Mouse (Mus musculus) CH12.LX (cell line): ENCODE measurements at regions not wholly inside any gene's neighbourhood (a gene's known extent, or its start where the extent isn't known, plus 50 kb on each side); places are given as distances from the start of the nearest gene placed in this dataset.

Source experiments
- DNase-seq: peaks from one replicate; pipeline ENCODE4 v3.0.0-alpha.2; 2013; ENCODE audit errors: extremely low read depth
- H3K27ac ChIP-seq: 2 replicates; pipeline ENCODE4 v1.5.1; 2012; ENCODE audit warnings: low read depth, mild to moderate bottlenecking, control low read depth, moderate library complexity; ENCODE audit not compliant: insufficient read depth
- H3K27me3 ChIP-seq: replicated peaks from 2 replicates; pipeline ENCODE3; 2012; ENCODE audit warnings: inconsistent platforms
- H3K36me3 ChIP-seq, 2 experiments: replicated peaks in 1 of 2; 2 replicates each; pipeline versions ENCODE3 to v1.6.1; 2012; ENCODE audit warnings: inconsistent platforms in 1 of 2, low read length in 1 of 2, mild to moderate bottlenecking in 1 of 2, mixed read lengths in 1 of 2, moderate library complexity in 1 of 2; ENCODE audit not compliant: control insufficient read depth in 1 of 2, insufficient read depth in 1 of 2
- H3K4me1 ChIP-seq, 2 experiments: 2 replicates each; pipeline ENCODE4 v1.6.1; 2012; ENCODE audit warnings: inconsistent platforms in 1 of 2, moderate library complexity in 1 of 2; ENCODE audit not compliant: insufficient read depth in 2 of 2, control insufficient read depth in 1 of 2
- H3K4me2 ChIP-seq: 2 replicates; pipeline ENCODE4 v1.6.1; 2012; ENCODE audit warnings: low read depth, mild to moderate bottlenecking, control low read depth; ENCODE audit not compliant: poor library complexity, insufficient read depth, severe bottlenecking
- H3K4me3 ChIP-seq, 3 experiments: fragments of 150-350 bp in 1 of 3; sonication (generic) in 1 of 3; replicated peaks in 1 of 3; 2 replicates each; pipeline versions ENCODE3 to v1.5.1; 2011 to 2012; ENCODE audit warnings: low read depth in 2 of 3, low read length in 2 of 3, mild to moderate bottlenecking in 2 of 3, moderate library complexity in 2 of 3, control low read depth in 1 of 3, improper control_type of control experiment in 1 of 3, inconsistent platforms in 1 of 3, mixed read lengths in 1 of 3; ENCODE audit not compliant: poor library complexity in 1 of 3
- H3K79me2 ChIP-seq: replicated peaks from 2 replicates; pipeline ENCODE4 v1.6.1; 2012; ENCODE audit warnings: mild to moderate bottlenecking, moderate library complexity; ENCODE audit not compliant: control insufficient read depth, poor library complexity, insufficient read depth, severe bottlenecking; ENCODE audit errors: extremely low read depth
- H3K9ac ChIP-seq: 2 replicates; pipeline ENCODE4 v1.6.1; 2012; ENCODE audit warnings: low read depth, mild to moderate bottlenecking, control low read depth, moderate library complexity; ENCODE audit not compliant: insufficient read depth
- H3K9me3 ChIP-seq: replicated peaks from 2 replicates; pipeline ENCODE3; 2012; ENCODE audit warnings: low read length, inconsistent platforms, mixed read lengths
- BHLHE40 ChIP-seq: IDR thresholded peaks from 2 replicates; pipeline ENCODE4 v1.6.1; 2011; ENCODE audit warnings: mild to moderate bottlenecking, low read depth, low read length, improper control_type of control experiment
- CHD1 ChIP-seq: IDR thresholded peaks from 2 replicates; pipeline ENCODE4 v1.6.1; 2012; ENCODE audit warnings: low read depth, low read length, improper control_type of control experiment, inconsistent platforms
- CHD2 ChIP-seq: IDR thresholded peaks from 2 replicates; pipeline ENCODE4 v1.6.1; 2011; ENCODE audit warnings: low read length, improper control_type of control experiment
- EP300 ChIP-seq: IDR thresholded peaks from 2 replicates; pipeline ENCODE4 v1.6.1; 2011; ENCODE audit warnings: low read length, improper control_type of control experiment
- IRF4 ChIP-seq: IDR thresholded peaks from 2 replicates; pipeline ENCODE4 v1.6.1; 2014; ENCODE audit warnings: low read depth, mild to moderate bottlenecking, inconsistent platforms, low read length, improper control_type of control experiment
- JUND ChIP-seq: conservative IDR thresholded peaks from 2 replicates; pipeline ENCODE4 v1.6.1; 2011; ENCODE audit warnings: low read depth, low read length, improper control_type of control experiment
- KAT2A ChIP-seq: IDR thresholded peaks from 2 replicates; pipeline ENCODE4 v1.6.1; 2012; ENCODE audit warnings: low read length, improper control_type of control experiment, inconsistent platforms; ENCODE audit not compliant: insufficient replicate concordance
- MAFK ChIP-seq: IDR thresholded peaks from 2 replicates; pipeline ENCODE4 v1.6.1; 2011; ENCODE audit warnings: low read length, improper control_type of control experiment; ENCODE audit not compliant: insufficient replicate concordance
- MAX ChIP-seq: IDR thresholded peaks from 2 replicates; pipeline ENCODE4 v1.6.1; 2011; ENCODE audit warnings: low read length, improper control_type of control experiment
- MAZ ChIP-seq: IDR thresholded peaks from 2 replicates; pipeline ENCODE4 v1.6.1; 2012; ENCODE audit warnings: low read depth, mild to moderate bottlenecking, inconsistent platforms, low read length, improper control_type of control experiment, moderate library complexity
- MXI1 ChIP-seq: IDR thresholded peaks from 2 replicates; pipeline ENCODE4 v1.6.1; 2011; ENCODE audit warnings: mild to moderate bottlenecking, low read depth, low read length, improper control_type of control experiment
- MYC ChIP-seq: IDR thresholded peaks from 2 replicates; pipeline ENCODE4 v1.6.1; 2011; ENCODE audit warnings: low read depth, mild to moderate bottlenecking, improper control_type of control experiment, low read length
- NELFE ChIP-seq: IDR thresholded peaks from 2 replicates; pipeline ENCODE4 v1.6.1; 2011; ENCODE audit warnings: low read depth, low read length, improper control_type of control experiment
- POLR2A ChIP-seq: IDR thresholded peaks from 2 replicates; pipeline ENCODE4 v1.6.1; 2011; ENCODE audit warnings: low read depth, mild to moderate bottlenecking, improper control_type of control experiment, low read length
- RAD21 ChIP-seq: IDR thresholded peaks from 2 replicates; pipeline ENCODE4 v1.6.1; 2011; ENCODE audit warnings: low read depth, mild to moderate bottlenecking, low read length, improper control_type of control experiment, moderate library complexity
- TCF12 ChIP-seq: IDR thresholded peaks from 2 replicates; pipeline ENCODE4 v1.6.1; 2014; ENCODE audit warnings: low read depth, mild to moderate bottlenecking, inconsistent platforms, low read length, improper control_type of control experiment
- USF1 ChIP-seq: IDR thresholded peaks from 2 replicates; pipeline ENCODE4 v1.6.1; 2014; ENCODE audit warnings: low read depth, mild to moderate bottlenecking, inconsistent platforms, low read length, improper control_type of control experiment
- ZNF384 ChIP-seq: IDR thresholded peaks from 2 replicates; pipeline ENCODE4 v1.6.1; 2012; ENCODE audit warnings: low read depth, low read length, improper control_type of control experiment, inconsistent platforms
- dilution Hi-C: fragments of 300-500 bp; cut with MboI; formaldehyde crosslinking; loops from 2 replicates; pipeline ENCODE4 v1.14.3; 2020; ENCODE audit warnings: low sequenced_read_pairs; ENCODE audit not compliant: extremely low pct_unique_long_range_greater_than_20kb, extremely low pct_ligation_motif_present
- in situ Hi-C: fragments of 300-500 bp; cut with MboI; formaldehyde crosslinking; loops from 3 replicates; pipeline ENCODE4 v1.14.3; 2019; ENCODE audit warnings: low sequenced_read_pairs, low pct_ligation_motif_present, low pct_unique_long_range_greater_than_20kb, mixed read lengths

DNA sequence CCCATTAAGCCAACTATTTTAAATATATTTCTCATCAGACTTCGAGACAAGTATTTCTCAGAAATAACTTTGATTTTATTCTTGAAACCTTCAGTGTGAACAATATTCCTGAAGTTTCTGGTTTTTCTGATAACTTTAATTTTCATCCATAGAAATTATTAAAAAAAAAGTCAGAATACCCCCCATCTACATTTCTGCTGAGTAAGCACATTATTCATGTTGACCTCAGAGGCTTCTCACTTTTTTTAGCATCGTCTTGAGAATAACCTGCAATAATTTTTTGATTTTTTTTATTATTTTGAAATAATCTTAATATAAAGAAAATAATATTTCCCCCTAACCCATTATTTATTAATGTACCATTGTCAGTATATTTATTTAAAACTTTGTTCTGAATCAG lies 166.1 kb upstream of the Ppp2r3a start:
- no peaks in the 10 kb centered on the region for H3K79me2 ChIP-seq
- no peaks in the 10 kb centered on the region for H3K27me3 ChIP-seq
- H3K27ac ChIP-seq = no peak overlapping the region
- peaks cover 62% of the 10 kb centered on the region for H3K9me3 ChIP-seq
- dilution Hi-C loops (no loop called here), in situ Hi-C loops (no loop called here)
- no peaks in the 10 kb centered on the region for H3K36me3 ChIP-seq
- no peak overlapping the region for H3K4me3 ChIP-seq
- H3K4me1 ChIP-seq = no peaks in the 10 kb centered on the region
- no peak for DNase-seq
- no peak overlapping the region for H3K4me2 ChIP-seq
- TF ChIP-seq NELFE (no peak), KAT2A (no peak), CHD1 (no peak), MAFK (peak; percentile 89)
- no peak overlapping the region for H3K9ac ChIP-seq

DNA sequence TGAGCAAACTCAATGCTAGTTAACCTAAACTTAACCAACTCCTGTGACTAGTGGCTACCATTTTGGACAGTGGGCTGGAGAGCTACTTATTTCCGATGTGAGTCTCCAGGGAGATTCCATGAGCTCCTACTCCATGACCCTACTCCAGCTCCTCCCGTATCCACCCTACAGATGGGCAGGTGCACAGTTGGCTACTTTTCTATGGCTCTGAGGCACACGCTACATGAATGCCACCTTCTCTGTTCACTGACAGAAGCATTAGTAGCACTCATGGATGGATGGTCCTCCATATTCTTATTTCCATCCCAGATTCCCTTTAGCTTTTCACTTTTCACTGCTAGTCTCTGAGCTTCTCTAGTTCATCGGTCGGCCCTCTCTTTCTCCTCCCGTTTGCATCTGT lies 164.7 kb upstream of the Ppp2r3a start:
- in situ Hi-C loops (no loop called here), dilution Hi-C loops (no loop called here)

GRCm38 (mm10) chr9:101413071-101413633 lies 161.6 kb upstream of the Ppp2r3a start:
- in situ Hi-C loops = no loop called here
- no peak overlapping the region for H3K4me2 ChIP-seq
- no peak overlapping the region for H3K27ac ChIP-seq
- H3K4me3 ChIP-seq = no peak overlapping the region
- peaks cover 62% of the 10 kb centered on the region for H3K9me3 ChIP-seq
- H3K9ac ChIP-seq = no peak overlapping the region
- DNase-seq = no peak
- no peaks in the 10 kb centered on the region for H3K4me1 ChIP-seq
- TF ChIP-seq MAFK (no peak), TCF12 (no peak), JUND (no peak), RAD21 (no peak)
- H3K27me3 ChIP-seq = no peaks in the 10 kb centered on the region
- no peaks in the 10 kb centered on the region for H3K36me3 ChIP-seq
- dilution Hi-C loops = no loop called here
- H3K79me2 ChIP-seq = no peaks in the 10 kb centered on the region

More for the DNA sequence above, 164.7 kb upstream of the Ppp2r3a start:
- TF ChIP-seq MAFK (no peak), MAX (no peak), EP300 (no peak), ZNF384 (no peak), CHD2 (no peak), MXI1 (no peak), MAZ (no peak), IRF4 (no peak), BHLHE40 (no peak), NELFE (no peak), KAT2A (no peak), POLR2A (no peak), USF1 (no peak), MYC (no peak)
- no peaks in the 10 kb centered on the region for H3K36me3 ChIP-seq
- H3K4me2 ChIP-seq = no peak overlapping the region
- no peak for DNase-seq
- H3K4me1 ChIP-seq = no peaks in the 10 kb centered on the region
- H3K9ac ChIP-seq = no peak overlapping the region
- H3K27me3 ChIP-seq = no peaks in the 10 kb centered on the region
- H3K9me3 ChIP-seq = peaks cover 64% of the 10 kb centered on the region
- no peaks in the 10 kb centered on the region for H3K79me2 ChIP-seq
- H3K4me3 ChIP-seq = no peak overlapping the region
- no peak overlapping the region for H3K27ac ChIP-seq
